Mouse (Mus musculus): Measurements from ENCODE around the gene Zfhx3.

Zfhx3 gene

DNA sequence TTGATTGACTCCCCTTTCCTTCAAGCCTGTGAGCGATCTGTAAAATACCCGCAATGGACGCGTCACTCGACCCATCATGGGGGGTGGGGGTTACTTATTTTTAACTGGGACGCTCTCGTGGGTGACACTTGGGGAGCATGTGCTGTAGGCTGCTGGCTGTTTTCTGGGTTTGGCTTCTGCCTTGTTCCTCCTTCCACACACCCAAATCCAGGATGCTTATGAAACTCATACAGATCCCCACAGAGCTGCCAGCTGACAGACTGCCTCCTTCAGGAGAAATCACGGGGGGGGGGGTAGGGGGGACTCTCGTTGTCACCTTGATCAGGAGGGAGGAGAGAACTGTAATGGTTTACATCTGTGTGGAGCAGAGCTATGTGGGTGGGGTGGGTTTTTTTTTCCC lies 966.6 kb downstream of the Zfhx3 start:
- DNase-seq: no peak

DNA sequence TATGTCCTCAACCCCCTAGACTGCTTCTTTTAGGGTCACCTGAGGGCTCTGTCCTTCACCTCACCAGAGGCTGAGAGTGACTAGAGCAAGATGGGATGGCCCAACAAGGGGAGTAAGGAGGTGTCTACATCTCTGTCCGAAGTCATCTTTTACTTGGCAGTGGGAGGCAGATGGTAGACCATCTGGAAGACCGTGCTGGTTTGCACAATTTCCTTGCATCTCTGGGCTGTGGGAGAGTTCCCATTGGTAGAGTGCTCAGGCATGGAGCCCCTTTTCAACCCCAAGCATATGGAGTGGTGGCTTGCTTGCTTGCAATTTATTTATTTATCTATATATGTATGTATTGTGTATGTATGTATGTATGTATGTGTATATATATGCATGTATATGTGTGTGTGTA lies 967.0 kb downstream of the Zfhx3 start:
- DNase-seq: no peak

DNA sequence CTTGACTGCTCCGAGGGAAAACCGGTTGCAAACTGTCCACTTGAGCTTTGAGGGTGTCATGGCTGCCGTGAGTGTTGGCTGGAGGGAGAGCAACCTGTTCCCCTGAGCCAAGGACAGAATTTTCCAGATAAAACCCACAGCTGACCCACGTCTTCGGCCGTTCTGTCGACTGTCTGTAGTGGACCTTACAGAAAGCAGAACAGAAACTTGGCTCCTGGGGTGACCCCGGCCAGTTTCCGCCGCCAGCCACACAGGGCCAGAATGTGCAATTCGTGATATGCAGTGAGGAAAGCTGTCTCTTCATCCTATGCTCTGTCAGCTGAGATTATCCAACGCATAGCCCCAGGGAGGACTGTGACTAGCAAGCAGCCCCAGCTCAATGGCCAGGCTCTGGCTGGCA lies 968.4 kb downstream of the Zfhx3 start:
- DNase-seq: no peak

DNA sequence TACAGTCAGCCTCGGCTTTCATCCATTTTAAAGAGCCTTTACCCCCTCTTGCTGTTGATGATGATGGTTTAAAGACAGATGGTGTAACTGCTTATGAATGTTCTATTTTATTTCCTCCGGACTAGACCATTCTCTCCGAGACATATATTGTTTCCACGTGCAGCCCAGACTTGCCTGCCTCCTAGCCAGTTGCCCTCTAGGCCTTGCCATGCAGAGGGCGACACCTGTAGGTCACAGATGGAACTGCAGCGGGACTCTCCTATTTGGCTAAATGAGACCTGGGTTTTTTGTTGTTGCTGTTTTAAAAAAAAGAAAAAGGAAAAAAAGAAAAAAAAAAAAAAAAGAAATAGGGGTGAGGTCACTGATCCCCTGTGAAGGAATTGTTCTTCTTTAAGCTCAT lies 969.1 kb downstream of the Zfhx3 start:
- DNase-seq: peak; percentile 66

DNA sequence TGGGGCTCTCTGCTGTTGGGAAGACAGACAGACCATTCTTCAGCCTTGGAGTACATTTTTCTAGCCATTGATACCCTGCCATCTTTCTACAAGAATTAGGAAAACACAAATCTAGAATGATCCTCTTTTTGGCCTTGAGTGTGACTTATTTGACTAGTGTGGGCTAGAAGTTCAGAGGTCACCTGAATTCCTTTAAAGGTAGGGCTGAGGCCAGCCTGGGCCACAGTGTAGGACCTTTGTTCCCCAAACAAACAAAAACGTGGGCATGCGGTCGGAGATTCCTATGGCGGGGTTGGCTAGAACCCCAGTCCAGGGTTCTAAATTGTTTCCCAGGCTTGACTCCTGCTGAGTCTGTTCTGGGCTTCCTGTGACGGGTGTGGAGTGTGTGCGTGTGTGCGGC lies 970.6 kb downstream of the Zfhx3 start:
- DNase-seq: no peak

DNA sequence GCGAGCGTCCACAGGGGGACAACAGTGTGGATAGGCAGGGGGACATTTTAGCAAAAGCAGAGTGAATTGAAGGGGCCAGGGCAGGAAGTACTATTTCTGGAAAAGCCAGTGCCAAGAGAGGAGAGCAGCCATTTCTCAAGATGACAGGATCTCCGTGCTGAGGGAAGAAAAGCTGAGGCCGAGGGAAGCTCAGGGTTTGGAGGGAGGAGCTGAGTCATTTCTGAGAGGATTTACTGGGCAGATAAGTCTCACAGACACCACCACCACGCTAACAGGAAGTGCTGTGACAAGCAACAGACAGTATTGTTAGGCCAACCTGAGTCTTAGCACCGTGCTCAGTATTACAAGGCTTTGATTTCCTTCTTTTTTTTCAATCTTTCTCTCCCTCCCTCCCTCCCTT lies 973.0 kb downstream of the Zfhx3 start:
- DNase-seq: peak; percentile 14

DNA sequence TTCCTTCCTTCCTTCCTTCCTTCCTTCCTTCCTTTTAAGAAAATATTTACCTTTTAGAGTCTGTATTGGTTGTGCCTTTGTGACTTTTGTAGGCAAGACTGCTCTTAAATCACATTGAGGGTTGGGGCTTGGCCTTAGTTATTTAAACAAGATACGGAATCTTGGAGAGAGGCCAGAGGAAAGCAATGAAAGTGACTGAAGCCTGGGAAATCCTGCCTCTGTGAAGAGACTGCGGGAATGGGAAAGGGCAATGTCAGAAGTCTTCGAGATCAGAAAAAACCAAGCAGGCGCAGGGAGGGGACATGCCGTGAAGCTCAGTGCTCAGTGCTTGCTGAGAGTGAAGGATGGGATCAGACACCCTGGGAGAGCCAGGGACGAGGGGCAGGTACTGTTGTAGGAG lies 973.4 kb downstream of the Zfhx3 start:
- peak; percentile 9 for DNase-seq

DNA sequence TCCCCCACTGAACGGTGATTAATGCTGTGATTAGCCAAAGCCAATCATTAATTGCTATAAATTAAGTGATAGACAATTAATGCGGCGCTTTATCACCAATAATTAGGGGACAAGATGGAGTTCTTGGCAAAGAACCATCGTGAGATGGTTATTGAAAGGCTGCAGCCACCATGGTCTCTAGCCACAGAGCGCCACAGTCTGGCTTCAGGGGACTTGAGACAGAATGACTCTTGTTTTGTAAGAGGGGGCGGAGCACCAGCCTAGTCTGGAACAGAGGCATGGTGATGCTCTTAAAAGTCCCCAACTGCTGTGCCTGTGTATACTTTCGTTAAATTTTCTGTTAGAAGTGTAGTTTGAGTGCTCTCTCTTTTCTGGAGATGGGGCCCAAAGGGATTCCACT lies 977.7 kb downstream of the Zfhx3 start:
- no peak for DNase-seq

DNA sequence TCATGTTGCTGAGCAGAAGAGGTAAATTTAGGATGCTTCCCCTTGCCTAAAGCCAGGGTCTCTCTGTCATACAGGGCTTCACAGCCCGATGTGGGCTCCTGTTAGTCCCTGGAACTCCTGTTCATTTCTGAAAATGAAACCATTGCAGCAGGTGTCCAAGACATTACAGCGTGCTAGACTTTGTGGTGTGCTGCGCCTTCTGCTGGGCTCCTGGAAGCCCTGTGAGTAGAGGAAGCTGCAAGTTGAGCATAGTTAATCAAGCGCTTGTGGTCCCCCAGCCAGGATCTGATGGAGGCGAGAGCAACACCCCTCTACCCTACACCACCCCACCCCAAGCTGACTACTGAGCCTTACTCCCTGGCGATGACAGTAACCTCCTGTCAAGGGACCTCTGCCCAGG lies 980.7 kb downstream of the Zfhx3 start:
- DNase-seq: no peak

DNA sequence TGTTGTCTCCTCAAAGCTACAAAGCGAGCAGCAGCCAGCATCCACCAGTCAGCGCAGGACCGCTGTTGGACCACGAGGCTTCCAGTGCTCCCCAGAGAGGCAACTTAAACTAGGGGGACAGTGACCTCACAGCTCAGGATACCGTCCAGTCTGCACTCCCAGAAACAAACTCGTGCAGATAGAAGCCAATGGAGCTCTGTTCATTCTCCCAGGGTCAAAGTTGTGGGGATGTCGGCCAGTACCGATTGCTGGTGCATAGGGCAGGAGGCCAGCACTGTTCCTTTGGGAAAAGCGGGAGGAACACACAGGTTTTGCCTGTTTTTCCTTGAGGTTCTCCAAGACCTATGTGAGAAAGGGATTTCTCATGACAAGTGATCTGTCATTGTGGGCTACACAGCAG lies 982.1 kb downstream of the Zfhx3 start:
- DNase-seq: no peak

DNA sequence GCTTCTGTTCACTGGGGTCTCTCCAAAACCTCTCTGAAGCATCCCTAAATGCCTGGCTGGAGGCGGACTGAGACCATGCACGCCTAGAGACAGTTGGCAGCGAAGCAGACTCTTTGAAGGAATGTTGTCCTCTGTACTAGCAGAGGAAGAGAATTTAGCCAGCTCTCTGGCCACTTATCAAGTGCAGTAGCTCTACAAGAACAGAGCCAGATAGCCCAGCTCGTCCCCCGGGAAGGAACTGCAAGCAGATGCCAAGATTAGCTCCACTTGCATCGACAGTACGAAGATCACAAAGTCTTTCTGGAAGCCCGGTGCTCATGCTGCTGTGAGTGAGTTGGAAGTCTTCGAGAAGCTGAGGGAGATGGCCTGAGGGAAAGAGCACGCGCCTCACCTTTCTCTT lies 983.7 kb downstream of the Zfhx3 start:
- DNase-seq: no peak

DNA sequence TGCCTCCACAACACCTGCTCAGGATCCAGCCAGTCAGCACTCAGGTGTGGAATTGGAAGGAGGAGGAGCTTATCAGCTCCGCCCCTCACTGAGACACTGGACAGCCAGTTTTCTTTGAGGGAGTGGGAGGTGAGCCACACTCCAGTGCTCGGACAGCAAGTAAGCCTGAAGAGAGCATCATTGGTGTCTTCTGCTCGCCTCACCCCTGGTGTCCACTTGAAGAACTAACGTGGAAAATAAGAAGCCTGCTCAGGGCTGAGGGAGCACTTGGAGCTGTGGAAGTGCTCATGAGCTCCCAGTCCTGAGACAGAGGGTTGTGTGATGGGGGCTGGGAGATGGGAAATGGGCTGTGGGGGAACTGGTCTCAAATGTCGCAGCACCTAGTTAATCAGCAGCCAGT lies 988.2 kb downstream of the Zfhx3 start:
- no peak for DNase-seq

DNA sequence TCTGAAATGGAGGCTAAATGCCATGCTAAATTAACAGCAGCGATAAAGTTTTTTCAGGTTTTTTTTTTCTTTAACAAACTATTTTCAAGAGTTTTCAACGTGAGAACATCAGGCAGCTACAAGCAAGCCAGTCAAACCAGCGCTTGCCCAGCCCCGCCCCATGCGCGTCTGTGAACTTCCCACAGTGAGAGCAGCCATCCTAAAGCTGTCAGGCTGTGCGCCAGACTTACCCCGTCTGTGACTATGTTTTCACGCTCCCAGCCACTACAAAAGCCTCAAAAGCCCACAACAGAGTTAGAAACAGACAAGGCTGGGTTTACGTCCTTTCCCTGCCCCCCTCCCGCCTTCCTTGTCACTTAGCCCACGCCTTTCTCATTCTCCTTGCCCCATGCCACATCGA lies 989.4 kb downstream of the Zfhx3 start:
- DNase-seq: no peak

DNA sequence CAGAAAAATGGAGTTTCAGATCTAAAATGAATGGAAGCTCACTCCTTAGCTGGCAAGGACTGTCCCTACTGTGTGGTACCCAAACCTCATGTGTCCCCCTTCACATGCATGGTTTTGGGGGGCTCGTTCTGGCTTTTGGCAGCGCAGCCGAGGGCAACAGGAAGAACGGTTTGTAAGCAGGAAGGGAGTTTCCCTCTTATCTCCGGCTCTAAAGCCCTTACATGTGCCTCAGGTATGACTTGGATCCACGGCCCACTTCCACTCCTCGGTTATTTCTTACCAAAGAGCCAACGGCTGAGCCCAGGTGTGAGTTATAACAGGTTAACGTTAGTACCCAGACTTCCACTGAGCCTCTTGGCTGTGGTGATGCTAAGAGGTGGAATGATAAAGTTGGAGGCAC lies 990.3 kb downstream of the Zfhx3 start:
- DNase-seq: no peak

DNA sequence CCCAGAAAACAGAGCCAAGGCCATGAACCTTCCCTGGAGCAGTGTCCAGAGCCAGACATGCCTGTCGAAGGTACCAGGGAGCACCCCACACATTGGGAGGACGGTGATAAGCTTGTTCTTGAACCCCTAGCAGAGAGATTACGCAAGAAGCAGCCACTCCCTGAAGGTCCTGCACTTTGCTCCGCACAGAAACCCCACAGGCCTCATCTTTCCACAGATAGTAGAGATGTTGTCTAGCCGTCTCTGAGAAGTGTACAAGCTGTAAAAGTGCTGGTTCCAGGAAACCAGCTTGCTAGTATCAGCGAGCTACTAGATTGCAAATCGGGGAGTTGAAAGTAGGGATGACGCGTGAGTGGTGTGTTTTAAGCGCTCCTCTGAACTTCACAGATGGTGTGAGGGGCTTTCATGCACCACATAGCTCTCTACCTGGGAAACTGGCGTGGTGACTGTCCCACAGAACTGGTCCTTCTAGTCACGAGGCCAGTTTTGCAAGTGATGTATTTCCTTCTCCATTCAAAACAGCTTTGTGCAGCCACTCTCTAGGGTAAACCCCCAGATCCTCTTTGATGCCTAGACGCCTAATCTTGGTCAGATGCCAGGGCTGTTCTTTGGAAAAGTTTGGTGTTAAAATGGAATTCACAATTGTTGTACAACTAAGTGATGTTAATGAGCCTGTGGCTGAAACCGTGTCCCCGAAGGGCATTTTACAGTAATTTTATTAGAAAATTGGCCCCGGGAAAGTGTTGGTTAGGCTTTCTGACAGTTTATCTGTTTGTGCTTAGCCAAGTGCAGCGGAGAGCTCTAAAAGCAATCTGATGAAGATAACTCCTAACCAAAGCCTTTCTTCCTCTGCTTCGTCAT lies 993.6 kb downstream of the Zfhx3 start:
- no peak for DNase-seq

DNA sequence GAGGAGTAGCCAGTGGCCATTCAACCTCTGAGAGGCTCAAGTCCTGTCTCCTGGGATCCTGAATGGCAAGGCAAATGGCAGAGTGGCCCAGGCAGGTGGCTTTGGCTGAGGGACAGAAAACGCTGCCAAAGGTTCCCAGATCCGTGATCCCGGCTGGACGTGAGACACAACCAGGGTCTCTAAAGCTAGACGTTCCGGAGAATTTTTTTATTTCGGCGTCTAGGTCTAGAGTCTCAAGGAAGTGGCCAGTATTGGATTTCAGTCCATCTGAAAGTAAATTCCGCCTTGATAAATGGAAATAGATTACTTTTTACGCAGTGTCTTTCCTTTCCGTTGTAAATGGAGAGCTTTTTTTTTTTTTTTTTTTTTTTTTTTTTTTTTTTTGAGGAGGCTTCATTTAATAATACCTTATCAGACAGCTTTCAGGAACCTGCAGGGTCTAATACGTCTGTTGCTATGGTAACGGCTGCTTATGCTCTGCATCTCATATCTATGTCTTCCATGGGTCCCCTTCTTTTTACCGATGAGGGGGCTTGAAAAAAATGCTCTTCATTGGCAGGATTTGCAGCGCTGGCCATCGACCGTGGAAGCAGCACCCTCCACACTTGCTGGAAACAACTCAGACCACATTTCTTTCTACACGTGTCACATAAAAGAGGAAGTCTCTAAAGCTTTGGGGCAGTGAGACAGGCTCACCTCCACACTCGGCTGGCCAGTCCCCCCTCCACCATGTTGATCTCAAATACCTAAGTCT lies 994.4 kb downstream of the Zfhx3 start:
- no peak for DNase-seq

DNA sequence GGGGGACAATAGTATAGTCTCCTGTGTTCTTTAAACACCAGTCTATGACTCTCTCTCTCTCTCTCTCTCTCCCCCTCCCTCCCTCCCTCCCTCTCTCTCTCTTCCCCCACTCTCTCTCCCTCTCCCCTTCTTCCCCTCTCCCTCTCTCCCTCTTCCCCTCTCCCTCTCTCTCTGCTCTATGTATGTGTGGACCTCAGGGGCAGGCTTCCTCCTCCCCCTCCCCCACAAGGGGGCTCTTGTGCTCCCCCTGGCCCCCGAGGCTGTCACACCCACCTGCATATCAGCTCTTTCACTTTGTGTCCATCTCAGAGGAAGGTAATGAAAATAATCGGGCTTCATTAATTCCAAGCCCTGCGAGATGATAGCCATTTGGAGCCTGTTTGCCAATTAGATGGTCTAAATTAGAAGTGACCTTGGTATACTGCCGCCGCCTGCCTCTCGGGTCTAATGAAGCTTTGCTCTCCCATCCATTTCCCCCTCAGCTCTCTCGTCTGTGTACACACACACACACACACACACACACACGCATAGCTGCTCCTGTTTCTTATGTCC lies 995.5 kb downstream of the Zfhx3 start:
- no peak for DNase-seq

DNA sequence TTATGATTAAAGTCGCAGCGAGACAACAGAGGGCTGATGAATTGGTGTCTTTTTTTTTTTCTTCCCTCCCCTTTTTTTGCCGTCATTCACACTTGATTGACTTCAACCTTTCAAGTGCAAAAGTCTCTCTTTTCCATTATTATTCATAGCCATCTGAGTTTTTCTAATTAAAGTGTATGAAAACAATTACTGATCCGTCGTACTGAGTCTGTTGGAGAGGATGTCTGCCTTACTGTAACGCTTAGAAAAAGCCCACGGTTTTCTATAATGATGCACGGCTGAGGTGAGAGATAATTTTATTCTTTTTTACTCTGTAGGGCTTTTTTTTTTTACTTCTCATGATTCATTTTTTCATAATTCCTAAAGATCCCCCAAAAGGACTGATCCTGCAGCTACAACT lies 1000.2 kb downstream of the Zfhx3 start:
- no peak for DNase-seq

DNA sequence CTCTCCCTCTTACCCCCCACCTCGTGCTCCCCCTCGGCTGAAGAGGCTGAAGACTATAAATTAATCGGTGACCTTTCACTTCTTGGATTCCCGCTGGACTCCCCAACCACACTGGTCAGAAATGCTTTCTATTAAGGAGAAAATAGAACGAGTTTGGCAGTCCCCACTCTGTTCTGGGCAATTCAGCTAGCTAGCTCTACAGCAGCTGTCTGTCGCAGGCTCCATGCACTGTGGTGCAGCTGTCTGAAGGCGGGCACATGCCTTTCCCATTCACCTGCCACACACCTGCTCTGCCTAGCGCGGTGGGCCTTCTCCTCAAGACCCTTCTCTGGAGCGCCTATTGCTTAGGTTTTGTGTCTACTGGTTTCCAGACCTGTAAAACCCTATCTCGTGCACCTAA lies 1000.7 kb downstream of the Zfhx3 start:
- no peak for DNase-seq

DNA sequence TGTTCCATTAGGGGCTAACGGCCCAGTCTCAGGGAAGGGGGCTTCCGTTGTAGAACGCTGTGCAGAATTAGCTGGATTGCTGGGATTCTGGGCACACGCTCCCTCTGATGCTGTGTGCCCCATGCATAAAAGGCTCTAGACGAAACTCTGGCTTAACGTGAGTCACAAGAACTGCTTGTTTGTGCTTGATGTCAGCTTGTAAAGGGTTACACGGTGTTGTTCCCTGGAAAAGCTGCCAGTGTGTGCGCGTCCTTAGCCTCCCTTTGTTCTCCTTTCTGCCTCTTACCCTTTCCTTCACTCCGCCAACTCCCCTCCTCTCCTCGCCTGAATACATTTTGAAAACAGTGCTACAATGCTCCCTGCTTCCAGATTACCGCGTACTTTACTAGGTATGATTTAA lies 1001.9 kb downstream of the Zfhx3 start:
- no peak for DNase-seq

DNA sequence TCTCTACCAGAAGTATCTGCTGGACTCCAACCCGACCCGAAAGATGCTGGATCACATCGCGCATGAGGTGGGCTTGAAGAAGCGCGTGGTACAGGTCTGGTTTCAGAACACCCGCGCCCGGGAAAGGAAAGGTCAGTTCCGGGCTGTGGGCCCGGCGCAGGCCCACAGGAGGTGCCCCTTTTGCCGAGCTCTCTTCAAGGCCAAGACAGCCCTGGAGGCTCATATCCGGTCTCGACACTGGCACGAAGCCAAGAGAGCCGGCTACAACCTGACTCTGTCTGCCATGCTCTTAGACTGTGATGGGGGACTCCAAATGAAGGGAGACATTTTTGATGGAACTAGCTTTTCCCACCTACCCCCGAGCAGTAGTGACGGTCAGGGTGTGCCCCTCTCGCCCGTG lies 1007.9 kb downstream of the Zfhx3 start:
- DNase-seq: no peak

DNA sequence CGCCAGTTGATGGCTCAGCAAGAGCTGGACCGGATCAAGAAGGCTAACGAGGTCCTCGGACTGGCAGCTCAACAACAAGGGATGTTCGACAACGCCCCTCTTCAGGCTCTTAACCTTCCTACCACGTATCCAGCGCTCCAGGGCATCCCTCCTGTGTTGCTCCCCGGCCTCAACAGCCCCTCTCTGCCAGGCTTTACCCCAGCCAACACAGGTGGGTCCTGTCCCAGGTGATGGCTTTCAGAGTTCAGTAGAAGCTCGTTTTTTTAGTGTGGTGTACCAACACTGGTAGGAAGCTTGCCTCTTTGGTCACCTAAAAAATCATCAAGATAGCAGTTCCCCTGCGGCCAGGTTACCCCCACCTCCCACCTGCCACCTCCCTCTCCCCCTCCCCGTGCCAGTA lies 1009.1 kb downstream of the Zfhx3 start:
- no peak for DNase-seq

DNA sequence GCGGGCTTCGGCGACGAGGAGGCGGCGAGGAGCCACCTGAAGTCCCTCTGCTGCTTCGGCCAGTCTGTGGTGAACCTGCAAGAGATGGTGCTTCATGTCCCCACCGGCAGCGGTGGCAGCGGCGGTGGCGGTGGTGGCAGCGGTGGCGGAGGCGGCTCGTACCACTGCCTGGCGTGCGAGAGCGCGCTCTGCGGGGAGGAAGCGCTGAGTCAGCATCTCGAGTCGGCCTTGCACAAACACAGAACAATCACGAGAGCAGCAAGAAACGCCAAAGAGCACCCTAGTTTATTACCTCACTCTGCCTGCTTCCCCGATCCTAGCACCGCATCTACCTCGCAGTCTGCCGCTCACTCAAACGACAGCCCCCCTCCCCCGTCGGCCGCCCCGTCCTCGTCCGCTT lies 1014.0 kb downstream of the Zfhx3 start:
- no peak for DNase-seq

DNA sequence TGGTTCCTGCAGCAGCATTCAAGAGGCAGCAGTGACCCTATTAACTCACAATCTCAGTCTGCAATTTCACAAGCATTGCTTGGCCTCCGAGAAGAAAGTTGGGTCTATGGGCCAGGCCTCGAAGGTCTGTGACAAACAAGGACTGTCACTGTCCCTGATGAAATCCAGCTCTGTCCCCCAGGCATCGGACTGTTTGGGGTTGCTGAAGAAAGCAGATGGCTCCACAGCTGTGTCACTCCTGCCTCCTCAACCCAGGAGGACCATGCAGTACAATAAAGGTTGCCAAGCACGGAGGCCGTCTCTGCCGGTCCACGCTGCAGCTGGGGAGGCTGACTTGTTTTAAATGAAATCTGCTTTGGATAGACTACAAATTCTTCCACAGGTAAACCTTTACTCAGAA lies 1020.1 kb downstream of the Zfhx3 start:
- DNase-seq: no peak
